Mouse (Mus musculus): ENCODE data around the gene Grid1.

GRCm38 (mm10) chr14:34879996-34880395 lies 60.1 kb downstream of the Grid1 start:
- TF ChIP-seq POLR2A (IDR thresholded peaks at IDR 0.05; ENCODE audit: low read depth, low read length) (no peak), CTCF (conservative IDR thresholded peaks at IDR 0.05; ENCODE audit: insufficient read depth, insufficient read length, low read depth, low read length) (no peak)

Measured in kidney, adult 2 months (tissue).